Mouse (Mus musculus) kidney, postnatal 0 days (tissue): ENCODE measurements at regions not wholly inside any gene's neighbourhood (a gene's known extent, or its start where the extent isn't known, plus 50 kb on each side); places are given as distances from the start of the nearest gene placed in this dataset.

Experiments used
- ATAC-seq: fragments of 200-750 bp; cut with Nextera tagmentation; replicated peaks from 2 replicates; pipeline ENCODE4 v1.8.0; 2017; ENCODE audit warnings: low read depth, moderate number of reproducible peaks, moderate TSS enrichment, moderate library complexity; ENCODE audit not compliant: low FRiP score
- DNase-seq: peaks from one replicate; pipeline ENCODE4 v3.0.0-alpha.2; 2016; ENCODE audit warnings: low spot score
- H3K27ac ChIP-seq: fragments of 300-500 bp; sonication (generic); 2 replicates; pipeline ENCODE4 v1.5.1; 2014; ENCODE audit warnings: mild to moderate bottlenecking
- H3K27me3 ChIP-seq: fragments of 300-500 bp; sonication (generic); 2 replicates; pipeline ENCODE4 v1.6.1; 2014; ENCODE audit warnings: low read length, mixed read lengths; ENCODE audit not compliant: insufficient read depth
- H3K36me3 ChIP-seq: fragments of 300-500 bp; sonication (generic); 2 replicates; pipeline ENCODE4 v1.6.1; 2014; ENCODE audit warnings: low read length, mixed read lengths; ENCODE audit not compliant: insufficient read depth
- H3K4me1 ChIP-seq: fragments of 300-500 bp; sonication (generic); replicated peaks from 2 replicates; pipeline ENCODE4 v1.6.1; 2014; ENCODE audit warnings: antibody characterized with exemption, low read length, mixed read lengths; ENCODE audit not compliant: insufficient read depth
- H3K4me2 ChIP-seq: fragments of 300-500 bp; sonication (generic); 2 replicates; pipeline ENCODE4 v1.6.1; 2014; ENCODE audit warnings: mild to moderate bottlenecking, low read length, moderate library complexity, mixed read lengths
- H3K4me3 ChIP-seq: fragments of 300-500 bp; sonication (generic); replicated peaks from 2 replicates; pipeline ENCODE4 v1.5.1; 2014; ENCODE audit warnings: low read depth, low read length
- H3K9ac ChIP-seq: fragments of 300-500 bp; sonication (generic); 2 replicates; pipeline ENCODE4 v1.6.1; 2014; ENCODE audit warnings: low read depth, low read length
- H3K9me3 ChIP-seq: fragments of 300-500 bp; sonication (generic); replicated peaks from 2 replicates; pipeline ENCODE4 v1.6.1; 2016; ENCODE audit warnings: low read length, inconsistent platforms, mixed read lengths
- CTCF ChIP-seq: IDR thresholded peaks from 2 replicates; pipeline ENCODE4 v1.5.1; 2016; ENCODE audit warnings: antibody characterized with exemption, low read depth, mild to moderate bottlenecking, moderate library complexity
- WGBS: fragments of 180-500 bp; shearing (Covaris S2); extraction: QIAGEN DNeasy Blood & Tissue Kit; methylation state at CpG from one replicate; pipeline ENCODE4 v1.1.7; 2014; 5-methylcytosine and 5-hydroxymethylcytosine counted together

DNA sequence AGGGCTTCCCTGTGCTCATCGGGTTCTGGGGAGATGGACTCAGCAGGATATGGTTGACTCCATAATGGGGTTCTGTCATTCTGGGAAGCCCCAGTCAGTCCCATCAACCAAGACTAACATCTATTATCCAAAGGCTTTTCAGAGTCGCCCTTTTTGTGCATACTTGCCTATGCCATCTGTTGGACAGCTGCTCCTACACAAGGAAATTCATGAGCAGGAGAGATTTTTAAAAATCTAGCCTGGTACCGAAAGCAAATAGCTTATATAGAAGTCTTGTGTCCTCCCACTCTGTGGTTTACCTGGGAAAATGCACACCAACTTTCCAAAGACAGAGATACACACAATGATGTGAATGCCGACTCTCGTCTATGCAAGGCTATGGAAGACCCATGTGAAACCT lies 95.4 kb upstream of the Npas2 start:
- ATAC-seq (no peak), DNase-seq (no peak)
- Histone ChIP-seq H3K36me3 (no peaks in the 10 kb centered on the region), H3K4me2 (no peak overlapping the region), H3K9me3 (no peaks in the 10 kb centered on the region), H3K4me3 (no peak overlapping the region), H3K4me1 (no peaks in the 10 kb centered on the region), H3K9ac (no peak overlapping the region), H3K27me3 (no peaks in the 10 kb centered on the region), H3K27ac (no peak overlapping the region)
- no peak for TF ChIP-seq CTCF
- WGBS = 93% methylated on average over 5 of the region's 5 CpGs

DNA sequence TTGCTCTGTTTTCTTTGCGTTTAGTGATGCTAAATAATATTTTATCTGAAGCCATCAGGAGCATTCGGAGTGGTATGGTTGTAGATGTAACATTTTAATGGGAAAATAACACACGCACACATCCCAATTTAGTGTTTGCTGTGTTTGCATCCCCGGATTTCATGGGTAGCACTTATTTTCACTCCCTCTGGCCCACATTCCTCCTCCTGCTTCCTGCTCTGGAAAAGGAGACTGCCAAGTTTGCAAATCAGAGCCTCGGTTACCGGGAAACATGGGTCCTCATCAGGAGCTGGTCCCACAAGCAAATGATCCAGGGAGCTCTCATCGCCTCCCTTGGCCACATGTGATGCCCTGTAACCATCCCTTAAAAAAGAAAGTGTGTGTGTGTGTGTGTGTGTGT lies 94.3 kb upstream of the Npas2 start:
- Histone ChIP-seq H3K4me2 (no peak overlapping the region), H3K27me3 (no peaks in the 10 kb centered on the region), H3K9me3 (no peaks in the 10 kb centered on the region), H3K4me3 (no peak overlapping the region), H3K36me3 (no peaks in the 10 kb centered on the region), H3K4me1 (no peaks in the 10 kb centered on the region), H3K9ac (no peak overlapping the region), H3K27ac (no peak overlapping the region)
- no peak for DNase-seq
- no peak for TF ChIP-seq CTCF
- ATAC-seq = no peak
- 70% methylated on average over 7 of the region's 7 CpGs for WGBS

DNA sequence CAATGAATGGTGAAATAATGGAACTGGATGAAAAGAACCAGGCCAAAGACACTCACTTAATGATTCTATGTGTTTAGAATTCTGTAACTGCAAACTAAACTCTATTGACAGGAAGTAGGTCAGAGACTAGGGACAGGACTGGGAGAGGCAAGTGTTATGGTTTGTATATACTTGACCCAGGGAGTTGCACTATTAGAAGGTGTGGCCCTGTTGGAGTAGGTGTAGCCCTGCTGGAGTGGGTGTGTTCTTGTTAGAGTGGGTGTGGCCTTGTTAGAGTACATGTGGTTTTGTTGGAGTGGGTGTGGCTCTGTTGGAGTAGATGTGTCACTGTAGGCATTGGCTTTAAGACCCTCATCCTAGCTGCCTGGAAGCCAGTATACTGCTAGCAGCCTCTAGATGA lies 93.0 kb upstream of the Npas2 start:
- Histone ChIP-seq H3K27me3 (no peaks in the 10 kb centered on the region), H3K4me2 (no peak overlapping the region), H3K27ac (no peak overlapping the region), H3K4me3 (no peak overlapping the region), H3K9me3 (no peaks in the 10 kb centered on the region), H3K9ac (no peak overlapping the region), H3K36me3 (no peaks in the 10 kb centered on the region), H3K4me1 (no peaks in the 10 kb centered on the region)
- no peak for DNase-seq
- TF ChIP-seq CTCF = no peak
- no peak for ATAC-seq

DNA sequence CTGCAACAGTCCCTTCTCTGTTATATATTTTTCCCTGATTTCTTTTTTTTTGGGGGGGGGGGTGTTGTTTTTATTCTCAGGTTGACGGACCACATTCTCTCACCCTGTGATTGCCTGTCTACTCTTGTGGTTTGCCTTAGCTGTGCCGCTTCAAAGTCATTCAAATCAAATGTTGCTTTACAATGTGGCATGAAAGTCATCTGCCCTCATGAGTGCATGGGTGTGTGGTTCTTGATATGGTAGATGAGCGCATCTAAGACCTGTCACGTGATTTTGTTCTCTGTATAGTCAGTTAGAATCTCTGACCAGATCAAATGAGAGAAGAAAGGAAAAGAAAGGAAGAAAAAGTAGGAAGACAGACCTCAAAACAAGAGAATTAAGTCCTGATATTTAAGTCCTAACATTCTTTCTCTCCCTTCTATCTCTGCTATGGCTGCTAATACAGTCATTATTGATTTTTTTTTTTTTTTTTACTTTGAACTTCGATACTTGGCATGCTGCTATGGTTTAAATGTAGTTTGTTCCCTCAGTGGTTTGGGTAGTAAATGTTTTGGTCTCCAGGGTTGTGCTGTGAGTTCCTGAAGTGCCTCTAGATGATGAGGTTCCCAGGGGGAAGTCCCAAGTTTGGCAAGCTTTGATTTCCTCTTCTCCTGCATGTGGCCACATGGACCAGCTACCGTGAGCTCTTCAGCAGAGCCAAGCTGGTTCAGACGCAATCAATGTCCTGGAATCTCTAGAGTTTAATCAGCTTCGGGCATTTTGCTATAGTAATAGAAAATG lies 91.2 kb upstream of the Npas2 start:
- ATAC-seq (no peak), DNase-seq (no peak)
- no peak overlapping the region for H3K27ac ChIP-seq

DNA sequence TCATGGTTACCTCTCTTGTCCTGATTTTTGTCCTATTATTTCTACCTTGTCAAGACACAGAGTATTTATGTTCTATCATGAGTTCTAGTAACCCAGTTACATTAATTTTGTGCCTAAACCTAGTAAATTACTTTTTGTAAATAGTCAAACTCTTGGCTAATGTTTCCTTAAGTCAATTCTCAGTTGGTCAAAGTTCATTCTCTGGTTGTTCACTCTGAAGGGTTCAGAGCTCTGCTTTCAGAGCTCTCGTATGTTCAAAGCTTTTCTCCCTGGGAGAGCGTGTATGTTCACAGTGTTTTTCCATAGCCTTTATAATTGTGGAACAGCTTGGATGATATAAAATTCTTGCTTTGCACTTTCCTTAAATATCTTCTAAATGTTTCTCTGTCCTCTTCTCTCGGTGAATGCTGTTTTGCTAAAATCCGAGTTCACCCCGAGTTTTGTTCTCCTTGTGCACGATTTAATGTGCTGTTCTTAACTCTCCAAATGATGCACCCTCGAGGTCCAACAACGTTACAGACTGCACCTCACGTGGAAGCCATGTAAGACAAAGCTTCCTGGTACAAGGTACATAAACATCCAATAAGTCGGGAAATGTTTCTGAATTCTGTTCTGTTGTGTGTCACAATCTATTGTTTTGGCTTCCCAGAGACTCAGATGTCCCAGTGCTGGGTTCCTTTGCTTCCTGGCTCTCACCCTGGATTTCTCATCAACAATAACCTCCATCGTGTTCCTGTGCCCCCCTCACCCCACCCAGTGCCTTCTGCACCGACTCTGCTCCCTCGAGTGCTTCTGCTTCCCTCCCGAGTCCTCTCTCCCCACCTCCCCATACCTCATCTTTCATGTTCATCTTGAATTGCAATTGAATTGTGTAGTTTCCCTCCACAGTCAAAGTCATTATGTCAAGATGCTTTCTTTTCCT lies 90.3 kb upstream of the Npas2 start:
- H3K27ac ChIP-seq = 0 out of 2 replicates have a peak overlapping the region, but pooled peaks have one; percentile 0
- no peaks in the 10 kb centered on the region for H3K27me3 ChIP-seq
- no peaks in the 10 kb centered on the region for H3K9me3 ChIP-seq
- H3K4me1 ChIP-seq = no peaks in the 10 kb centered on the region
- no peak overlapping the region for H3K4me3 ChIP-seq
- WGBS = 65% methylated on average over 14 of the region's 14 CpGs
- H3K9ac ChIP-seq = no peak overlapping the region
- H3K4me2 ChIP-seq = no peak overlapping the region
- H3K36me3 ChIP-seq = no peaks in the 10 kb centered on the region
- peak; percentile 44 for DNase-seq
- no peak for TF ChIP-seq CTCF
- no peak for ATAC-seq

More for the DNA sequence above, 91.2 kb upstream of the Npas2 start:
- Histone ChIP-seq H3K9me3 (no peaks in the 10 kb centered on the region), H3K4me3 (no peak overlapping the region), H3K27me3 (no peaks in the 10 kb centered on the region), H3K36me3 (no peaks in the 10 kb centered on the region), H3K4me1 (no peaks in the 10 kb centered on the region), H3K4me2 (no peak overlapping the region), H3K9ac (no peak overlapping the region)
- no peak for TF ChIP-seq CTCF
- WGBS = 84% methylated on average over 8 of the region's 8 CpGs

DNA sequence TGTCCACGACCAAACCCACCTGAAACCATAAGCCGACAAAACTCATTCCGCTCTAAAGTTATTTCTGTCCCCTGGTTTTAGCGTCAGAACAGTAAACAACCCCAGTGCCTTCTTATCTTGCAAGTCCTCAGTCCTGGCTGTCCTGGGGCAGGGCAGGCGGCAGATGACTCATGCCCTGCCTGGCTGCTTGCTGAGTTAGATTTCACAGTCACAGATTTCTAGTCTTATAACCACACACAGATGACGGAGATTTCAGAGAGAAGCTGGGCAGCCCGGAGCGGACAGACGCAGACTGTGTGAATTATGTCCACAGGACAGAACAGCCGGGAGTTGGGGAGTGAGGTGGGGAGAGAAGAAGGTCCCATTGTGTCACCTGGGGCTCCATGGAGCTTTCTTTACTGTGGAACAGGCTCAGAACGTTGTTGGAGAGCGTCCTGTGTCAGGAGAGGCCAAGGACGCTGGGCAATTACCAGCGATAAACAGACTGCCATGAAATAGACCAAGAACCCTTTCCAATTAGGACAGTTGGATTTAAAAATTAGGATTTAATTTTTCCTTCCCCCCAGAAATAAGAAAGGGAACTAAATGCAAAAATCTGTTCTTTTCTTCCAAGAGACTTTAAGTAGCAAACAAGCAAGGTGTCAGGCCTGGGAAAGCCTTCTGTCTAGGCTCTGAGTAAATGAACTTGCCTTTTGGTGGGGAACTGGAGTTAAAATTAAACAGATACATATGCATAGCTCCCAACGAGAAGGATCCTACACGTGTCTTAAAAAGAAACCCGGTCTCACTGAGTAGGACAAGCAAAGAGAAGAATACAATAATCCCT lies 87.8 kb upstream of the Npas2 start:
- H3K4me2 ChIP-seq = no peak overlapping the region
- H3K36me3 ChIP-seq = no peaks in the 10 kb centered on the region
- H3K9ac ChIP-seq = no peak overlapping the region
- H3K27me3 ChIP-seq = no peaks in the 10 kb centered on the region
- H3K4me3 ChIP-seq = no peak overlapping the region
- no peak overlapping the region for H3K27ac ChIP-seq
- WGBS = 58% methylated on average over 17 of the region's 17 CpGs
- no peak for TF ChIP-seq CTCF
- no peak for DNase-seq
- H3K4me1 ChIP-seq = no peaks in the 10 kb centered on the region
- no peak for ATAC-seq
- no peaks in the 10 kb centered on the region for H3K9me3 ChIP-seq
